Mouse (Mus musculus) lung, postnatal 10 days (tissue): ENCODE results near the gene Clhc1.

Source experiments
- DNase-seq: peaks from one replicate; pipeline ENCODE4 v3.0.0; 2021

Gene Clhc1

GRCm38 (mm10) chr11:29563406-29563805, 15.7 kb downstream of the Clhc1 start:
- DNase-seq, result no peak

GRCm38 (mm10) chr11:29571536-29571935, 23.8 kb downstream of the Clhc1 start:
- DNase-seq, result no peak

- DNase-seq, result no peak
Measured at GRCm38 (mm10) chr11:29572656-29573055, 24.9 kb downstream of the Clhc1 start.

GRCm38 (mm10) chr11:29579610-29580009, 31.9 kb downstream of the Clhc1 start:
- peak; percentile 19 for DNase-seq

GRCm38 (mm10) chr11:29595217-29595616, 47.5 kb downstream of the Clhc1 start:
- DNase-seq, result no peak

- DNase-seq, result no peak
Measured at GRCm38 (mm10) chr11:29597159-29597558, 49.4 kb downstream of the Clhc1 start.

GRCm38 (mm10) chr11:29599000-29599399, 51.2 kb downstream of the Clhc1 start:
- no peak for DNase-seq

- no peak for DNase-seq
Measured at GRCm38 (mm10) chr11:29603581-29603980, 55.8 kb downstream of the Clhc1 start.

GRCm38 (mm10) chr11:29607465-29607990, 59.8 kb downstream of the Clhc1 start:
- DNase-seq, result no peak

- DNase-seq, result no peak
Measured at GRCm38 (mm10) chr11:29609756-29610468, 62.2 kb downstream of the Clhc1 start.

GRCm38 (mm10) chr11:29612007-29612406, 64.3 kb downstream of the Clhc1 start:
- no peak for DNase-seq

GRCm38 (mm10) chr11:29613185-29613735, 65.5 kb downstream of the Clhc1 start:
- DNase-seq, result no peak

- no peak for DNase-seq
Measured at GRCm38 (mm10) chr11:29614217-29614924, 66.6 kb downstream of the Clhc1 start.

GRCm38 (mm10) chr11:29622030-29622790, 74.5 kb downstream of the Clhc1 start:
- no peak for DNase-seq

GRCm38 (mm10) chr11:29623327-29623726, 75.6 kb downstream of the Clhc1 start:
- DNase-seq, result no peak

- no peak for DNase-seq
Measured at GRCm38 (mm10) chr11:29626541-29626940, 78.8 kb downstream of the Clhc1 start.

GRCm38 (mm10) chr11:29627706-29628105, 80.0 kb downstream of the Clhc1 start:
- DNase-seq, result no peak
